Mouse (Mus musculus) layer of hippocampus, postnatal 36 days (tissue): Measurements from ENCODE around the gene Unc119. TPM values are rescaled to one million over a fixed set of nuclear protein-coding genes. Genes with fewer than 3 reads are reported as not detected.

Experiments used
- DNase-seq, 2 experiments: peaks; one replicate each; pipeline ENCODE4 v3.0.0; 2022
- total RNA-seq, 2 experiments: library from RNA; stranded (reverse); gene quantifications; 2 replicates each; pipeline ENCODE4 v1.2.3; 2021

The Unc119 gene
- total RNA-seq, 2 experiments from 2014 or later, result 31.6 to 36.4 TPM

DNA sequence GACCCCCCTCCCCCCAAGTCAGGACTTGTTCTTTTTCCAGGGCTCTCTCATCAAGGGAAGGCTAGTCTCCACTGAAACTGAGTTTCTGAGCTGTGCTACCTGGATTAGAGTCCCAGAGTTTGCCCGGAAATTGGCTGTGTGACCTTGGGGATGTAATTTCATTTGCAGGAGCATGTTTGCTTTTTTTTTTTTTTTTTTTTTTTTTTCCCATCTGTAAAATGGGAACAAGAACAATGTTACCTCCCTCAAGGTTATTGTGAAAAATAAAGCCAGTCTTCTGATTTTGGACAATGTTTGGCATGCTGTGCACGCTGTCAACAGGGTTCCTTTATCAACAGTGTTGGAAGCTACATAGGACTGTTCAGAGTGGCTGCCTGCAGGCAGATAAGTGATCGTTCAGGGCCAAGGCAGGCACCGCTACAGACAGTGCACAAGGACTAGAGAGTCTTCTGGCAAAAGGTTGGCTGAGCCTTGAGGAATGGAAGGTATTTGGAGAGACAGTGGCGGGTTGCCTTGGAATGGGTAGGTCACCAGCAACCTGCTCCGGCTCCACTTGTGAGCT, 1.1 kb downstream of the Unc119 start:
- no peak for DNase-seq

- no peak for DNase-seq
Measured at GRCm38 (mm10) chr11:78344890-78345715, 1.8 kb downstream of the Unc119 start.

- DNase-seq, result no peak
Measured at GRCm38 (mm10) chr11:78345801-78346200, 2.5 kb downstream of the Unc119 start.

GRCm38 (mm10) chr11:78346326-78347069, 3.2 kb downstream of the Unc119 start:
- DNase-seq, result no peak

DNA sequence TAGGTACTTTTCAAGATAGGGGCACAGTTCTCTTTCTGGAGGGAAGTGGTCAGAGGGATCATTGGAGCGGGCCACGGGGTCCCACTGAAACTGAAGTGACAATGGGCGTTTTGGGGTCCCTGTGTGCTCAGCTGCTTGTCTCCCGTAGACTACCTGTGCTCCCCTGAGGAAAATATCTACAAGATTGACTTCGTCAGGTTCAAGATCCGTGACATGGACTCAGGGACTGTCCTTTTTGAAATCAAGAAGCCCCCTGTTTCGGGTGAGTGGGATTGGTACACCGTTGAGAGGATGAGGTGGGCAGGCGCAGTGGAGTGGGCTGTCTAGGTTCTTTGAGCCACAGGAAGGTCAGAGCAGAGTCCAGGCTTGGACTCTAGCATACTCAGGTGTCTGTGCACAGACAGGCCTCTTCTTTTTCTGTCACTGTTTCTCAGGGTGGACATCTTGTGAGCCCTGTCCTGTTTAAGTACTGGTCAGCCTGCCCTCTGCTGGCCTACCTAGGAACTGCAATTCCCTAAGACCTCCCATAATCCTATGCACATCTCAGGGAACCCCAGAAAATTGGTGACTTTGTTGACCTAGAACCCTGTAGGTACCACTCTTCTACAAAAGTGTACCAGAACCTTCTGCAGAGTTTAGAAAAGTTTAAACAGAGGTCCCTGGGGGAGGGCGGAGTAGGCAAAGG, 3.9 kb downstream of the Unc119 start:
- no peak for DNase-seq

DNA sequence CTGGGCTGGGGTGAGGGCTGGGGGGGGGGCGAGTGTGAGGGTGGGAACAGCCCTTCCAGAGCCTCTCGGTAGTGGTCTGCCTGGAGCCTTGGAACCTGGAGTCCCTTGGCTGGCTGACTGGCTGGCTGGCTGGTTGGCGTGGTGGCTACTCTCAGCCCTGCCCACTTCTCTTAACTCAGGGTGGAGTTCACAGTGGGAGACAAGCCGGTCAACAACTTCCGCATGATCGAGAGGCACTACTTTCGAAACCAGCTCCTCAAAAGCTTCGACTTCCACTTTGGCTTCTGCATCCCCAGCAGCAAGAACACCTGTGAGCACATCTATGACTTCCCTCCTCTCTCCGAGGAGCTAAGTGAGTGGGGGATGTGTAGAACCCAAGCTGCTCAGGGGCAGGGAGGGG, 4.6 kb downstream of the Unc119 start:
- no peak for DNase-seq

DNA sequence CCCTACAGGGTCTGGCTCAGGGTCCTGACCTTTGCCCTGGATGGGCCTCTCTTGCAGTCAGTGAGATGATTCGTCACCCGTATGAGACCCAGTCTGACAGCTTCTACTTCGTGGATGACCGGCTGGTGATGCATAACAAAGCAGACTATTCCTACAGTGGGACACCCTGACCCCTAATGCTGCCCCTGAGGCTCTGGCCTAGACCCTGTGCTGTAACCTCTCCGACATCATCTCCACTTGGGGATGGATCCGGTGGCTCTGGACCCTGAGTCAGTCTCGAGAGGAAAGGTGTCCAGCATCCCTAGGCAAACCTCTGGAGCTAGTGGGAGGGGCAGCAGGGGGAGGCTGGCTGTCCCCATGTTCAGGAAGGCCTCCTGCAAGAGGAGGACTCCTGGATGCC, 5.2 kb downstream of the Unc119 start:
- DNase-seq, result no peak

DNA sequence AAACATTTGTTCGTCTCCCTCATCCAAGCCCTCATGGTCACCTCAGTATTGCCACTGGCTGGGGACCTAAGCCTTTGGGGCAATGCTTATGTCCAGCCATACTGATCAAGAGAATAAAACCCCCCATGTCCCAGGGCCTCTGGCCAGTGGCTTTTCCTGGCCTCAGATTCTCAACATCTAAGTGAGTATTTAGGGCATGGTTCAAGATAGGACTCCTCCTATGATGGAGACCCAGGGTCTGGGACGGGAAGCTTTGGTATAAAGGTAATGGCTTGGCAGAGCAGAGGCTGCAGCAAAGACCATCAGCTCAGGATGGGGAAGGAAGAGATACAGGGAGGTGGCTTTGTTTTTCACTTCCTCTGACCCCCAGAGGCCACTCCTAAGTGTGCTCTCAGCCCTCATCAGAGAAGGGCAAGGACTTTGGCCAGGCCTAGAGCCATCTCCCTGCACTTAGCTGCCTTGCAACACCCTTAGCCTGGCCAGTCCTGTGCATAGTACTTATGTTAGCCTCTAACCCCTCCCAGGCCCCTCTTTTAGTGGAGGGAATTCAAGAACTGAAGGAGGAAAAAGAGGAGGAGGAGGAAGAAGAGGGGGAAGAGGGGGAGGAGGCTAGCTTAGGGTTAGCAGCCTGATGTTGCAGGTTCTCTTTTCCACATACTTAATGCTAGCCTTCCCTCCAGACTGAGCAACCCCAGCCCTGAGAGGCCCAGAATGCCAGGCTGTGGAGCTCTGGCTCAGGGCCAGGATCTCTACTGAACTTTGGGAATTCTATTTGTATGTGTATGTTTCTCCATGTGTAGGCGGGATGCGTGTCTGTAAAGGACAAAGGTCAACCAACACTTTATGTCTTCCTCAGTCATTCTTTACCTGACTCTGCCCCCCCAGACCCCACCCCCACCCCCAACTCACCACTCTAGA, 6.4 kb downstream of the Unc119 start:
- no peak for DNase-seq

DNA sequence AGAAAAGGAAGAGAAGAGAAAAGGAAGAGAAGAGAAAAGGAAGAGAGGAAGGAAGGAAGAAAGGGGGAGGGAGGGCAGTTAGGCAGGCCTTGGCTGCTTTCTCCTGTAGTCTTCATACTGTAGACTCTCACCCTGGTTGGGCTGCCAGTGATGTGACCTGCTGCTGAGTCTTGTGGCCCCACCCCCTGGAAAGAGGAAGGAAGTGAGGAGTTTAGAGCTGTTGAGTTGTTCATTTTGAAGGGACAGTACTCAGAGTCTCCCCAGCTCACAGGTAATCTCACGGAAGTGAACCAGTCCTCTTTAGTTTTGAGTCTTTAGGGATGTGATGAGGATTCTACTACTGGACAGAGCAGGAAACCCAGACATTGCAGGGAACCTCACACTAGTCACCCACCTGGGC, 9.8 kb downstream of the Unc119 start:
- DNase-seq, result no peak

DNA sequence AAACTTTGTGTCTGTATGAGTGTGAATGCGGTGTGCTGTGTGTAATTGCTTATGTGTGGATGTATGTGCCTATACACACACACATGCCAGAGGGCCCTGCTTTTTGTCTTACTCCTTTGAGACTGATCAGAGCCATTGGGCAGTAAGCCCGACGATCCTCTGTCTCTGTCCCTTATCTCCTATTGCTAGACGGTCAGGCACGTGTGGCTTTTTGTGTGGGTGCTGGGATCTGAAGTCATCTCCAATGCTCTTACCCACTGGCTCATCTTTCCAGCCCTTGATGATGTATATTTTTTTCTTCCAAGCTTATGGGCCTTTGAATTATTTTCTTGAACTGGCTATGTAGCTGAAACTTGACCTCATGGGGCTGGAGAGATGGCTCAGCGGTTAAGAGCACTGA, 11.6 kb downstream of the Unc119 start:
- DNase-seq, result no peak

DNA sequence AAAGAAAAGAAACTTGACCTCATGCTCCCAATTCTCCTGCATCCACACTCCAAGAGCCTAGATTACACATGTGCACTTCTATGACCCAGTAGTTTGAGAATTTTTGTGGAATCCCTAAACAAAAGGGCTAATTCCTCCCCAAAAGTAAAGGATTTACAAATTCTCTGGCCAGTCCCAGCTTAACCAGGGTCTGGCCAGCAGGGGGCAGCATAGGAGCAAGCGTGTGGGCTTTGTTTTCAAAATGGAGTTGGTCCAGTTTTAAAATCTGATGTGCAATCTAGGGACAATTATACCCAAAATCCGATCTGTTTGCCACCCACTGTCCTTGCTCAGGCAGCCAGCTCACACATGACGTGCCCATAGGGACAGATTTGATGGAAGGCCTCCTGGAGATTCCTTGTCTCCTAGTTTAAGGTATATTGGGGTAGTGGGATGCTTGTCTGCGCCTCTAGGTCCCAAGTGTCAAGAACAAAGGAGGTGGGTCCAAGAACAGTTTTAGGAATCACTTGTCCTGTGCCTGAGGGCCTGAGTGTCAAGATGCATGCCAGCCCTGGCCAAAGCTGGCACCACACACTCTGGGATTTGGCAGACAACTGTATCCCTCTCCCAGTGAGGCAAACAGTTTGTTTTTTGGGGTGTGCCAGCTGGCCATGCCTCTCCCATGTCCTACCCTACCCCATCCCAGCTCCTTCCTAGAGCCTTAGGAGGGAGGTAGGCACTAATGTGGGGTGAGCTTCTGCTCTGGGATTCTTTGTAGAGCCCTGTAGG, 12.4 kb downstream of the Unc119 start:
- DNase-seq, result peak; percentile 51 to 67

DNA sequence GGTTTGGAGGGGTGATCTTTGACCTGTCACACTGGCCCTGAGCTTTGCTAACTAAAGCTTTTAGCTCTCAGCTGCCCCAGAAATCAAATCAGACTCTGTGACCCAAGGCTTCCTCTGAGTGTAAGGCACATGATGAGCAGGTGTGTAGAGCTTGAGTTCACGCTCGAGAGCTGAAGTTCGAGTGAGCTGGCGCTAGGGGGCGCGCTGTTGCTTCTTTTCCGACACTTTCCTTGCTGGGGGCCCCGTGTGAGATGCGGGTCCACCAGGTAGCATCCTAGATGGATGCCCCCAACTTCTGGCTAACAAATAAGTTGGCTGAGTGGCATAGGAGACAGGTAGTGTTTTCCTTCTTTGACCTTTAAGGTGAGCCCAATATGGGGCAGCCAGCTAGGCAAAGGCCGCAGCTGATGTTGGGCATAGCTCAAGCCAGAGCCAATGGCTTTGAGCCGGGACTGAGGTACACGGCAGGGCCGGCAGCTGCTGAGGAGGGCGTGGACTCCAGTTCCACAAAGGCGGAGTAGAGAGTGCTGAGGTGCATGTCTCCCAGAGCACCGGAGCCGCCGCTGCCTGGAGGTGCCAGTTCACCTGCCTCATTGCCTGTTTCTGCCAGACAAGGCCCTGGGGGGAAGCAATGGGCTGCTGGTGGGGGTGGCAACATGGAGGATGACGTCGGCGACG, 15.2 kb downstream of the Unc119 start:
- DNase-seq, result no peak

DNA sequence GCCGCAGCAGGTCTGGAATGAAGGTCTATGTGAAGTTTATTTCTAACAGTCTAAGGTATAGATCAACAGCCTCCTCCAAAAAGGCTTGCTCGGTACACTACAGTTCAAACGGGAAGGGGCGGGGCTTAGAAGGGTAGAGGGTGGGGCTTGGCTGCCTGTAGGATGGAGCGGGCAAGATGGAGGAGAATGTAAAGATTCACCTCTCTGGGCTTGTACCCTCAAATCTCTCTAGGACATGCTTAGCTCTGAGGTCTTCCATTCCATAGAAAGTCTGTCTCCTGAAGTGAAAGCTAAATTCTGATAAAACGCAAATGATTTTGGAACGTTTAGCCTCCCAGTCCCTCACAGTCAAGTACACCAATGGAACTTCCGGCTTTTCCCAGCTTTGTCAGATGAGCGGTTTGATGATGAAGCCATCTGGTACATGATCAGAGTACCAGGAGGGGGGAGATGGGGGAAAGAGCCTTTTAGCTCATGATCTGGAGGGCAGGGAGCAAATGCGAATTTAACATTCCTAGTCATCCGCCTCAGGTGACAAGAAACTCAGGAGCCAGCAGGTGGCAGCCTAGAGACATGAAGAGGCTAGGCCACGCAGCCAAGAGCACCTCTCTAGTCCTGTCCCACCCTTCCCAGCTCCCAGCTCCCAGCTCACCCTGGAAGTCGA, 17.0 kb downstream of the Unc119 start:
- DNase-seq, result peak; percentile 64 to 67

DNA sequence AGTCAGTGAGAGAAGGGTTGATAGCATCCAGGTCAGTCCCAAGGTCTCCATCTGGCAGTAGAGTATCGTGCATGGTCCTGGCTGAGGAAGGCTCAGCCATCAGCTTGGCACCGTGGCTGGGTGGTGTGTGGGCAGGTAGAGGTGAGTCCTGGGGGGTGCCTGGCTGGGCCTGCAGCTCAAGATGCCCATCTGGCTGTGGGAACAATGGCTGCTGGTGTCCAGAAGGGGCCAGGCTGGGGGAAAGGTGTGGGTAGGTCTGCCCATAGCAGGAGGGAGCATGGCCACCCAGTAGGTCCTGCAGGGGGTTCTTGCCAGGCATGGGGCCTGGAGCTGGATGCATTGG, 17.5 kb downstream of the Unc119 start:
- DNase-seq, result no peak

GRCm38 (mm10) chr11:78363309-78364007, 20.2 kb downstream of the Unc119 start:
- no peak for DNase-seq

- DNase-seq, result no peak
Measured at GRCm38 (mm10) chr11:78364103-78364502, 20.8 kb downstream of the Unc119 start.

DNA sequence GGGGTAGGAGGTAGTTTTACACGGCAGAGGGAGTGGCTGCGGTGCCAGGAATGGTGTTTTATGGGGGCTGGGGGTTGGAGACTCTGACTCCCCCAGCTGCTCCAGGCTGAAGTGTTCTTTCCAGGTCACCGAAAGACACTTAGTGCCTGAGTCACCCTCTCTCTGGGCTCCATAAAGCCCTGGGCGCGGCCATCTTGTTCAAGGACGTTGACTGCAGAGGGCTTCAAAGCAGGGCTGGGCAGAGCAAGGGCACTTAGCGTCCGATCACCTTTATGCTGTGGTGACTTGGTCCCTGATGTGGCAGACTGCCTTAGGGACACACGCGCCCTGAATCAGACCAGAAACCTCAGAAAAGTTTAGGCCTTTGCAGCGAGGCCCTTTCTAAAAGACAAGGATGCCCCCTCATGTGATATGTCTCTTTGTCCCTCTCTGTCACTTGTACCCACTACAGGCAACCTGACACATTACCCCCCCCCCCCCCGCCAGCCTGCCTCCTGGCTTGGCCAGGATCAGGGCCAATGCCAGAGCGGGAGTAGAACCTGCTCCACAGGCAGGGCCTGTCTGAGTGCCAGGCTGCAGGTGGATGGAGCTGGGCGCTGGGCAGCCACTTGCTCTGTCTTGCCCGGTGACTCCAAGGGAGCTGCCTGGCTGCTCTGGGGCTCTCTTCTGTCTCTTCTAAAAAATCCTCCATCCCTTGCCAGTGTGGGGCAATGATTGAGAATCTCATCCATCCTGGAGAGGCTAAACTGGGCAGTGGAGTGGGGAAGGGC, 24.4 kb downstream of the Unc119 start:
- no peak for DNase-seq

DNA sequence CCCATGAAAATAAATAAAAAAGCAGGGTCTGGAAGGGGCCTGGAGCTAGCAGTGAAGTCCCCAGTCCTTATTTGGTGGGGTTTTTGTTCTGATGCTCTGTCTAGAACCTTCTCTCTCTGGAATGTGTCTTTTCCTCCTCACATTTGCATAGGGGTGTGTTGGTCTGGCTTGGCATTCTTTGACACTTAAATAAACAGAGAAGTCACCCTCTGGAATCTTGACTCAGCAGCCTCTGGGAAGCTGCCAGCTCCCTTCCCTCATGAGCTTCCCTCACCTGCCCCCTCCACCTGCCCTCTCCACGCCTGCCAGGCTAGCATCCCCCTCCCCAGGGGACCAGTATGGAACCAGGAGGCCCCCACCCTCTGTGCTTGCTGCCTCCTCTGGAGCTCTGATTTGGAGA, 27.1 kb downstream of the Unc119 start:
- no peak for DNase-seq

- DNase-seq, result no peak
Measured at GRCm38 (mm10) chr11:78371711-78372110, 28.4 kb downstream of the Unc119 start.
